Mouse (Mus musculus) liver (tissue): ENCODE results near the gene Synm.
A peak's percentile ranks its signal among the peaks of the same experiment; 100 is the strongest.

Source experiments
- DNase-seq: peaks from one replicate; pipeline ENCODE4 v3.0.0-alpha.2; 2020; ENCODE audit warnings: mixed read lengths

Gene Synm

DNA sequence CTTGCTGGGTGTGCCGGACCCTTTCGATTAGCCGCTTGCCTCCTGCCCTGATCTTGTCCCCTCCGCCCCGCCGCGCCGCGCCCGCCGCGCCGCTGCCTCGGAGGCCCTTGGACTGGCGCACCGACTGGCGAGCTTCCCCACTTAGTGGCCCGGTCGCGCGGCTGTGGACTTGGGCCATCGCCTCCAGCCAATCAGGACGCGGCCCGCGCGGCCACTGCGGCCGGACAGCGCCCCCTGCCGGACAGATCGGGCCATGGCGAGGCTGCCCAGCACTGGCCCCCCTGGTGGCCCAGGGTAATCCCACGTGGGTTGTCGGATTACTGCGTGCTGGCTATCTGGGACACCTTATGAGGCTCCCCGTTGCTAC lies at the start of gene Synm:
Gene Synm (minus strand): TSS at position 114 of the 367 bp plus-strand sequence.
- peak; percentile 80 for DNase-seq

GRCm38 (mm10) chr7:67803857-67804215 lies 44.3 kb upstream of the Synm start:
- no peak for DNase-seq

- peak; percentile 83 for DNase-seq
These were observed 43.7 kb upstream of the Synm start for GRCm38 (mm10) chr7:67803015-67803856.

DNA sequence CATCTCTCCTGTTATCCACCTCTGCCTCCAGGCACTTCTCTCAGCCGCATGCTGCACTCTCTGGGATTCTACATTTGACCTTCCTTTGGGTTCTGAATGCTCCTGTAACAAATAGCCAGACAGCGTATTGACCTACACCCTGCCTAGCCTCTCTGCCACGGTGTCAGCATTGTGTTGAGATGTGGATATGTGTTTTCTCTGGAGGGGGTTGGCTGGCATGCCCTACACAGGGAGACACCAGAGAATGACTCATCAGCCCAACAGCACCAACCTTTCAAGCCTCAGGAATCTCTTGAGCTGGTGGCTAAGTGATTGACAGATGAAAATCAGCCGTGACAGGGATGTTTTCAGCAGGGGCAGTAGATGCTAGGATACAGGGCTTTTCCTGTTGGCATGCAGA lies 41.5 kb upstream of the Synm start:
- no peak for DNase-seq

DNA sequence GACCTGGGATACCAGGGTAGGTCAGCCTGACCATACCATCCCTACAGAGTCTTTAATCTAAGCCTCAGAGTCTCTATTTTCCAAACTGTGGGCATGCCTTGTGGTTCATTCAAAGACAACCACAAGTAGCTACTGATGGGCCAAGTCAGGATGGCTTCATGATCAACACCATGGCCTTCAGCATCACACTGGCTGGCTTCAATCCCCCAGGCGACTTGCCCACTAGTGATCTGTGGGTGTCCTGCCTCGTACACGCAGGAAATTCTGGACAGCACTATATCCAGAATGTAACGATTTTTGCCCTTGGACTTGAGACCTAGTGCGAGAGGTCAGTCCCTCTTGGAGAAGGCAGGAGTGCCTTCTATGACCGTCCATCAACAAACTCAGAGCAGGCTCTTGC lies 41.0 kb upstream of the Synm start:
- no peak for DNase-seq

GRCm38 (mm10) chr7:67798476-67798875 lies 38.9 kb upstream of the Synm start:
- no peak for DNase-seq

- no peak for DNase-seq
These were observed 37.5 kb upstream of the Synm start for GRCm38 (mm10) chr7:67797065-67797464.

- no peak for DNase-seq
These were observed 33.9 kb upstream of the Synm start for GRCm38 (mm10) chr7:67793449-67793848.

- DNase-seq: no peak
These were observed 31.7 kb upstream of the Synm start for GRCm38 (mm10) chr7:67791256-67791655.

- peak; percentile 49 for DNase-seq
These were observed 29.2 kb upstream of the Synm start for GRCm38 (mm10) chr7:67788713-67789112.

DNA sequence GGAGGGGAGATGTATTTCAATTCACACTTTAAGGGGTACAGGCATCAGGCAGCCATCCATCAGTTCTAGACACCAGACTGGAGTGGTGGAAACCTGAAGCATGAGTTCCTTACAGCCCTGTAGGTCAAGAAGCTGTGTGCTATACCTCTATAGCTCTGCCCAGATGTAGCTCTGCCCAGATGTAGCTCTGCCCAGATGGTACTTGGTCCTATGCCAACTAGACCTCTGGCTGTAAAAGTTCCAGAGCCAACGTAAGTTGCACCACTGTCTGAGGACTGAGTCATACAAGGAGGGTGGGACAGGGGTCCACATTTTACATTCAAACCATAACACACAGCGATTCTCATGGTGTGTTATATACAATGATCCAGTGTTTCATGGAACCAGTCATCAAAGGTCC lies 28.3 kb upstream of the Synm start:
- no peak for DNase-seq

- DNase-seq: no peak
These were observed 17.2 kb upstream of the Synm start for GRCm38 (mm10) chr7:67776636-67777305.

- no peak for DNase-seq
These were observed 16.1 kb upstream of the Synm start for GRCm38 (mm10) chr7:67775623-67776022.

- no peak for DNase-seq
These were observed 12.7 kb upstream of the Synm start for GRCm38 (mm10) chr7:67772231-67772630.

DNA sequence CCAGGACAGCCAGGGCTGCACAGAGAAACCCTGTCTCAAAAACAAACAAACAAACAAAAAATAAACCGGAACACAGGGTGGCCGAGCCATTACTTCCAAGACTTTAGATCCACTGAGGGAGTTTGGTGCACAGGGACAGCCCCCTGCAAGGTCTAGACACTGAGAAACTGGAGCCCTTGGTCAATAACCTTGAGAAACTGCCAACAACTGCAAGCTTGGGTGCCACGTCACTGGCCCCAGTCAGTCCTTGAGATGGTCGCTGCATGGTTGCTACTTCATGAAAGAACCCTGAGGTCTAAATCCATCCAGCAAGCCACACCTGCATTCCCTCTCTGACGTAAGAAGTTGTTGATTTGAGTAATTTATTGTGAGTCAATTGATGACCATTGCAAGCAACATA lies 9.9 kb upstream of the Synm start:
- DNase-seq: no peak

- DNase-seq: no peak
These were observed 8.6 kb upstream of the Synm start for GRCm38 (mm10) chr7:67768125-67768524.

GRCm38 (mm10) chr7:67763625-67764024 lies 4.1 kb upstream of the Synm start:
- no peak for DNase-seq

GRCm38 (mm10) chr7:67758858-67759628 lies 499 bp downstream of the Synm start:
- DNase-seq: peak; percentile 16

- no peak for DNase-seq
These were observed 1.1 kb downstream of the Synm start for GRCm38 (mm10) chr7:67758506-67758857.

DNA sequence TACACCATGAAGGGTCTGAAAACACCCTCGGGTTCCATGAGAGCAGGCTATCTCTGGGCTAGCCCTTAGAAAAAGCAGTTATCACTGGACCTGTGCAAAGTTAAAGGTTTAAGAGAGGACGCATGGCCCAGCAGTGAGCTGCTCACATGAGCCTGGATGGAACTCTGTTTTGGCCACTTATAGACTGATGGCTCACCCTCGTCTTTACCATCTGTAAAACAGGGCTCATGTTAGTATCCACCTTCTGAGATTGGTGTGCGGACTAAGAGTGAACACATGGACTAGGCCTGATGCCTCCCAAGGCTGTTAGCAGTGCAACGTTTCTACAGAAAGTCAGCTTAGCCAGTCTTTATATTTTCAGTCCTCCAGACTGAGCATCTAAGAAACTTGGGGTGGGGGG lies 2.9 kb downstream of the Synm start:
- no peak for DNase-seq

DNA sequence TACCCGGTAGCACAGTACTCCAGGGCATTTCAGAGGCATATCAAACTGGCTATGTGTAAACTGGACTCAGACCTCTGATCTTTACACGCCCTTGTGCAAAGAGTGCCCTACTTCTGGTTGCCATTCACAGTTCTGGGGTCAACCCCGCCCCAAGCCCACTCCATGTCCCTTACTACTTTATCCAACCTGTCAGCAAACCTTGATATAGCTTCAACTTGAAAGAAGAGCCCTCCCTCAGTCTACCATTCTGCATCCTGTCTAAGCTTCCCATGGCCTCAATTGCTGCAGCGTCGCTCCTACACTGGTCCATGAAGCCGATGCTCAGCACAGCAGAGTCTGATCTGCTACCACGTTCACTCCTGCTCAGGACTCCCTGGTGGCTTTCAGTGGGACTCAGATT lies 4.2 kb downstream of the Synm start:
- DNase-seq: no peak

GRCm38 (mm10) chr7:67754606-67755005 lies 4.9 kb downstream of the Synm start:
- DNase-seq: no peak

DNA sequence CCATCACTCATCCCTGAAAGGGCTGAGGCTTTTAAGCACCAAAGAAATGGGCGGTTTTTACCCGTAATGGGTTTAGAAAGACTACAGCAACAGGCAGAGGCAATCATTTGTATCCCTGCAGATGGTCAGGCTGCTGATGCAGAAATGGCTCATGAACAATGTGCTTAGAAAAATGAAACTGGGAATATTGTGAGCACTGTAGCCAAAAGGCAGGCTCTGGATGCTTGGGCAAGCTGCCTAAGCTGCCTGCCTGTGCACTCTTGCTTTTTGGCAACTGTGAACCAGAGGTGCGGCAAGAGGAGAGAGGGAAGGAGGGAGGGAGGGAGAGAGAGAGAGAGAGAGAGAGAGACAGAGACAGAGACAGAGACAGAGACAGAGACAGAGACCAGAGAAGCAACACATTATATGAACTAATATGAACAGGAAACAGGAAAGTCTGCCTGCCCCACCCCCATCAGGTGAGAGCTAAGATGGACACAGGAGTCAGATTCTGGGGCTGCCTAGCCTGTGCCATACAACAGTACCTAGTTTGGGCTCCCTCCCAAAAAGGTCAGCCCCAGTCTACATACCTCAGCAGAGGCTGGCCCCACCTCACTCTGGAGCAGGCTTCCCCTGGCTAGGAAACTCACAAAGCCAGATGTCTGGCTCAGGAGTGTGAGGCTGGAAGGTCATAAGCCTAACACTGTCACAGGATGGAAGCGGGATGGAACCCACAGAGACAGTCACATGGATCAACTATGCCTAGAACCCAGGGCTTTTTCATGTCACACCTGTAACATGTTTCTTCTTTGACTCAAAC lies 9.9 kb downstream of the Synm start:
- no peak for DNase-seq
